Mouse (Mus musculus) fibroblast of lung, adult 2 months (primary cell): ENCODE measurements at regions not wholly inside any gene's neighbourhood (a gene's known extent, or its start where the extent isn't known, plus 50 kb on each side); places are given as distances from the start of the nearest gene placed in this dataset.
"Not testable (repeated sequence)": the region's sequence is repeated elsewhere in the genome, so short reads cannot be mapped to it uniquely, and the experiment has no call there.

Source experiments
- DNase-seq: peaks from one replicate; pipeline ENCODE4 v3.0.0-alpha.2; 2011; ENCODE audit warnings: low read depth

- DNase-seq: no peak
These were observed 201.3 kb upstream of the 1700056E22Rik start for GRCm38 (mm10) chr1:184235131-184235983.

- no peak for DNase-seq
These were observed 200.4 kb upstream of the 1700056E22Rik start for GRCm38 (mm10) chr1:184234320-184234988.

GRCm38 (mm10) chr1:184233741-184234255 is 199.7 kb upstream of the 1700056E22Rik start:
- no peak for DNase-seq

- no peak for DNase-seq
These were observed 188.2 kb upstream of the 1700056E22Rik start for GRCm38 (mm10) chr1:184222326-184222725.

GRCm38 (mm10) chr1:184221792-184222191 is 187.7 kb upstream of the 1700056E22Rik start:
- no peak for DNase-seq

- DNase-seq: no peak
These were observed 163.2 kb upstream of the 1700056E22Rik start for GRCm38 (mm10) chr1:184197272-184197671.

- no peak for DNase-seq
These were observed 157.2 kb upstream of the 1700056E22Rik start for GRCm38 (mm10) chr1:184191325-184191724.

GRCm38 (mm10) chr1:184187582-184187981 is 153.5 kb upstream of the 1700056E22Rik start:
- no peak for DNase-seq

GRCm38 (mm10) chr1:184182163-184182562 is 148.1 kb upstream of the 1700056E22Rik start:
- DNase-seq: no peak

- DNase-seq: not testable (repeated sequence)
These were observed 140.3 kb upstream of the 1700056E22Rik start for GRCm38 (mm10) chr1:184174416-184174815.

GRCm38 (mm10) chr1:184173739-184174138 is 139.6 kb upstream of the 1700056E22Rik start:
- DNase-seq: no peak

- DNase-seq: no peak
These were observed 138.9 kb upstream of the 1700056E22Rik start for GRCm38 (mm10) chr1:184172986-184173385.

- no peak for DNase-seq
These were observed 137.5 kb upstream of the 1700056E22Rik start for GRCm38 (mm10) chr1:184171601-184172000.

GRCm38 (mm10) chr1:184170926-184171325 is 136.8 kb upstream of the 1700056E22Rik start:
- DNase-seq: no peak

GRCm38 (mm10) chr1:184169967-184170366 is 135.9 kb upstream of the 1700056E22Rik start:
- no peak for DNase-seq

GRCm38 (mm10) chr1:184169034-184169783 is 135.1 kb upstream of the 1700056E22Rik start:
- no peak for DNase-seq

GRCm38 (mm10) chr1:184166951-184167350 is 132.8 kb upstream of the 1700056E22Rik start:
- no peak for DNase-seq

GRCm38 (mm10) chr1:184162526-184162925 is 128.4 kb upstream of the 1700056E22Rik start:
- not testable (repeated sequence) for DNase-seq

- no peak for DNase-seq
These were observed 113.6 kb upstream of the 1700056E22Rik start for GRCm38 (mm10) chr1:184147713-184148112.

- no peak for DNase-seq
These were observed 108.9 kb upstream of the 1700056E22Rik start for GRCm38 (mm10) chr1:184142974-184143373.

GRCm38 (mm10) chr1:184140486-184140885 is 106.4 kb upstream of the 1700056E22Rik start:
- DNase-seq: peak; percentile 23

- peak; percentile 47 for DNase-seq
These were observed 106.0 kb upstream of the 1700056E22Rik start for GRCm38 (mm10) chr1:184140082-184140481.
